Mouse (Mus musculus): ENCODE measurements around the gene Gm4301.
"Not testable (repeated sequence)": the region's sequence is repeated elsewhere in the genome, so short reads cannot be mapped to it uniquely, and the experiment has no call there.

GRCm38 (mm10) chr10:100340536-100340935, 5.1 kb downstream of the Gm4301 start, which contains the start of gene Gm4302:
- TF ChIP-seq E2F4 (IDR thresholded peaks at IDR 0.05; ENCODE audit: insufficient replicate concordance, low read depth, low read length); EP300 (IDR thresholded peaks at IDR 0.05; ENCODE audit: low read length); MAFK (IDR thresholded peaks at IDR 0.05; ENCODE audit: insufficient replicate concordance, low read length): not testable (repeated sequence)
